Mouse (Mus musculus): ENCODE measurements around the gene Wdr63. TPM values are rescaled to one million over a fixed set of nuclear protein-coding genes. Genes with fewer than 3 reads are reported as not detected.
A peak's percentile ranks its signal among the peaks of the same experiment; 100 is the strongest.

The Wdr63 gene
- polyA plus RNA-seq, 1 experiment from 2014 or later = not detected

GRCm38 (mm10) chr3:145993481-145994201 is 114.3 kb downstream of the Wdr63 start:
- no peak overlapping the region for H3K27ac ChIP-seq (ENCODE audit: low read length)
- no peaks in the 10 kb centered on the region for H3K9me3 ChIP-seq (ENCODE audit: control insufficient read depth, low read length)
- H3K4me2 ChIP-seq (ENCODE audit: low read depth, low read length) = no peak overlapping the region
- H3K4me1 ChIP-seq (ENCODE audit: control insufficient read depth, insufficient read depth, low read length) = peaks cover 12% of the 10 kb centered on the region; the same call in 1 of the 2 replicates
- H3K4me3 ChIP-seq (ENCODE audit: low read length) = no peak overlapping the region
- no peak for ATAC-seq
- H3K27me3 ChIP-seq (replicated peaks; ENCODE audit: control insufficient read depth, insufficient read depth, low read length) = no peaks in the 10 kb centered on the region
- no peak overlapping the region for H3K9ac ChIP-seq (ENCODE audit: low read depth, low read length)
- 84% methylated on average over 14 of the region's 14 CpGs for WGBS
- no peaks in the 10 kb centered on the region; the same call in 1 of the 2 replicates for H3K36me3 ChIP-seq (ENCODE audit: control insufficient read depth, insufficient read depth, low read length)

- H3K27ac ChIP-seq (ENCODE audit: low read length) = no peak overlapping the region
- ATAC-seq = no peak
- H3K9ac ChIP-seq (ENCODE audit: low read depth, low read length) = no peak overlapping the region
- 71% methylated on average over 10 of the region's 10 CpGs for WGBS
- no peaks in the 10 kb centered on the region for H3K9me3 ChIP-seq (ENCODE audit: control insufficient read depth, low read length)
- no peaks in the 10 kb centered on the region for H3K36me3 ChIP-seq (ENCODE audit: control insufficient read depth, insufficient read depth, low read length)
- no peak overlapping the region for H3K4me3 ChIP-seq (ENCODE audit: low read length)
- H3K4me1 ChIP-seq (ENCODE audit: control insufficient read depth, insufficient read depth, low read length) = peaks cover 12% of the 10 kb centered on the region; the same call in 1 of the 2 replicates
- H3K4me2 ChIP-seq (ENCODE audit: low read depth, low read length) = no peak overlapping the region
- no peaks in the 10 kb centered on the region for H3K27me3 ChIP-seq (replicated peaks; ENCODE audit: control insufficient read depth, insufficient read depth, low read length)
Measured at GRCm38 (mm10) chr3:145992796-145993195, 115.1 kb downstream of the Wdr63 start.

- Histone ChIP-seq H3K9ac (ENCODE audit: low read depth, low read length) (no peak overlapping the region), H3K36me3 (ENCODE audit: control insufficient read depth, insufficient read depth, low read length) (no peaks in the 10 kb centered on the region), H3K27me3 (replicated peaks; ENCODE audit: control insufficient read depth, insufficient read depth, low read length) (no peaks in the 10 kb centered on the region), H3K4me1 (ENCODE audit: control insufficient read depth, insufficient read depth, low read length) (peaks cover 12% of the 10 kb centered on the region; the same call in 1 of the 2 replicates), H3K27ac (ENCODE audit: low read length) (no peak overlapping the region), H3K4me2 (ENCODE audit: low read depth, low read length) (no peak overlapping the region), H3K9me3 (ENCODE audit: control insufficient read depth, low read length) (no peaks in the 10 kb centered on the region), H3K4me3 (ENCODE audit: low read length) (no peak overlapping the region)
- WGBS = 81% methylated on average over 10 of the region's 10 CpGs
- no peak for ATAC-seq
Measured at GRCm38 (mm10) chr3:145991976-145992730, 115.8 kb downstream of the Wdr63 start.

- peak overlapping the region; percentile 29 for H3K4me3 ChIP-seq (ENCODE audit: low read length)
- 64% methylated on average over 13 of the region's 13 CpGs for WGBS
- no peak for ATAC-seq
Measured at GRCm38 (mm10) chr3:145991130-145991529, 116.8 kb downstream of the Wdr63 start.

More at GRCm38 (mm10) chr3:145991130-145991529, 116.8 kb downstream of the Wdr63 start:
- Histone ChIP-seq H3K4me2 (ENCODE audit: low read depth, low read length) (peak overlapping the region; percentile 23), H3K36me3 (ENCODE audit: control insufficient read depth, insufficient read depth, low read length) (no peaks in the 10 kb centered on the region), H3K4me1 (ENCODE audit: control insufficient read depth, insufficient read depth, low read length) (peaks cover 12% of the 10 kb centered on the region; the same call in 1 of the 2 replicates), H3K27ac (ENCODE audit: low read length) (no peak overlapping the region), H3K9ac (ENCODE audit: low read depth, low read length) (no peak overlapping the region; the same call in 1 of the 2 replicates), H3K9me3 (ENCODE audit: control insufficient read depth, low read length) (no peaks in the 10 kb centered on the region), H3K27me3 (replicated peaks; ENCODE audit: control insufficient read depth, insufficient read depth, low read length) (no peaks in the 10 kb centered on the region)

Other genes starting within 250 kb of the Wdr63 start
- 47.2 and 51.7 TPM in 2 replicates for gene Bcl10, start 185.3 kb downstream of the Wdr63 start, polyA plus RNA-seq (2015; fragmentation: Nextera tagmentation; extraction: Ambion mirVana)
- gene 2410004B18Rik, start 170.1 kb downstream of the Wdr63 start, polyA plus RNA-seq (2015; fragmentation: Nextera tagmentation; extraction: Ambion mirVana) = 38.5 and 42.0 TPM in 2 replicates
- gene Syde2, start 120.3 kb downstream of the Wdr63 start, polyA plus RNA-seq (2015; fragmentation: Nextera tagmentation; extraction: Ambion mirVana) = 1.2 and 1.4 TPM in 2 replicates
- 74.3 and 102 TPM in 2 replicates for gene Mcoln3, start 9.3 kb upstream of the Wdr63 start, polyA plus RNA-seq (2015; fragmentation: Nextera tagmentation; extraction: Ambion mirVana)
- gene Mcoln2, start 41.7 kb upstream of the Wdr63 start, polyA plus RNA-seq (2015; fragmentation: Nextera tagmentation; extraction: Ambion mirVana) = 8.1 and 8.8 TPM in 2 replicates
- 2.8 and 3.1 TPM in 2 replicates for gene Lpar3, start 112.8 kb upstream of the Wdr63 start, polyA plus RNA-seq (2015; fragmentation: Nextera tagmentation; extraction: Ambion mirVana)

Measured in intestine, embryonic 16.5 days (tissue).